Mouse (Mus musculus): ENCODE results near the gene Oasl1.
A peak's percentile ranks its signal among the peaks of the same experiment; 100 is the strongest.
"Not testable (repeated sequence)": the region's sequence is repeated elsewhere in the genome, so short reads cannot be mapped to it uniquely, and the experiment has no call there.

Oasl1 gene

DNA sequence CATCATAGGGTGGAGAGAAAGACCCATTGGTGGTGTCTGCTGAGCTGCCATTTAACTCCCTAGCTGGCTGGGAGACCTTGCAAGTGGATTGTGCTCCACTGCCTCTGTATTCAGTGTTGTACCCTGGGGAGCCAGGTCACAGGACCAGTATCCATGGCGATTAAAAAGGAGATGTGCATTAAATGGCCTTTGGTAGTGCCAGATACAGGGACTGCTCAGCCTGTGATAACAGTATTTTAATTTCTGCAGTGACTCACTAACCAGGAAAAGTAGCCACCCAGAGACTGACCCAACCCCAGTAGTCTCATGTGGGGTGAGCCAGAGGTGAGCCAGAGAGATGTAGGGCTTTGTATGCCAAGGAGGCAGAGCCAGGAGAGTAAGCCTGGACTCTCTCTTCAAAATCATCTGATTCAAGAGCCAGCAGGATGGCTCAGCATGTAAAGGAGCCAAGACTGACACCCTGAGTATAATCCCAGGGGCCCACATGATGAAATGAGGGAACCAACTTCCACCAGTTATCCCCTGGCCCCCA is 3.2 kb downstream of the Oasl1 start:
- DNase-seq (ENCODE audit: low read depth, low spot score) = peak; percentile 39

DNA sequence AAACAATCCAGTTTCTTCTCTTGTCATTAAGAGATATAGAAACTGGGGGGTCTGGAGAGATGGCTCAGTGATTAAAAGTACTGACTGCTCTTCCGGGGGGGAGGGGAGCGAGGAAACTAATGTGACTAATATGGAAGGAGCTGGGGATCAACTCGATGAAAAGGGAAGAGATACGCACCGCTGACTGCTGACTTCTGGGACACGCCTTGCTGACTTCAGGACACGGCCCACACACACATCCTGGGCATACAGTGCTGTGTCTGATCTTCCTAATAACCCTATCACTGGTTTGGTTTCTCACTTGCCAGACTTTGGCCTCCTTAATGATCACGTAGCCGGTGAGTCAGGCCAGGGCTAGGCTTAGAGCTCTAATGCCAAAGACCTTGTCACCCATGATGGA is 3.7 kb downstream of the Oasl1 start:
- peak; percentile 30 for DNase-seq (ENCODE audit: low read depth, low spot score)

DNA sequence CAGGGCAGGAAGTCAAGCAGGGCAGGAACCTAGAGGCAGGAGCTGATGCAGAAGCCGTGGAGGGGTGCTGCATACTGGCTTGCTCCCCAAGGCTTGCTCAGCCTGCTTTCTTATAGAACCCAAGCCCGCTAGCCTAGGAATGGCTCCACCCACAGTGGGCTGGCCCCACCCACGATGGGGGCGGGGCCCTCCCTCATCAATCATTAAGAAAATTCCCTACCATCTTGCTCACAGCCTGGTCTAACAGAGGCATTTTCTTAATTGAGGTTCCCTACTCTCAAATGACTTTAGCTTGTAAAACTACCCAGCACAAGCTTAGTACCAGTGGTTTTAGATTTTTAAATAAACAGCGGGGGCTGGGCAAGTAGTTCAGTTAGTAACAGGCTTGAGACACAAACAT is 8.6 kb downstream of the Oasl1 start:
- no peak for DNase-seq (ENCODE audit: low read depth, low spot score)

DNA sequence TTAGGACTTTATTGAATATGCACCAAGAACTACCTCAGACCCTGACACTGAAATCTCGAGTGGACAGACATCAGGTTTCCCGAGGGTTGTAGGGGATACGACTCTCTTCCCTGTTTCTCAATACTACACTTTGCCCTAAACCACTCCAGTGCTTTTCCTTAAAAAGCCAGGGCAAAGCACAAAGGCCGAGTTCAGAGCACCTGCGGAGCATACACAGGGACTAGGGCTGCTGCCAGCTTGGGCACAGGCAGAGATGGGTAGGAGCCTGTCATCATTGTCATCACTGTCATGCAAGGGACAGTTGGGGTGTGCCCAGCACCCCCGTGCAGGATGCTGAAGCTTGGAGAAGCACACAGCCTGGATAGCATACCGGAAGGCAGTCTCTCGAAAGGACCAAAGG is 10.2 kb downstream of the Oasl1 start:
- DNase-seq (ENCODE audit: low read depth, low spot score) = no peak

DNA sequence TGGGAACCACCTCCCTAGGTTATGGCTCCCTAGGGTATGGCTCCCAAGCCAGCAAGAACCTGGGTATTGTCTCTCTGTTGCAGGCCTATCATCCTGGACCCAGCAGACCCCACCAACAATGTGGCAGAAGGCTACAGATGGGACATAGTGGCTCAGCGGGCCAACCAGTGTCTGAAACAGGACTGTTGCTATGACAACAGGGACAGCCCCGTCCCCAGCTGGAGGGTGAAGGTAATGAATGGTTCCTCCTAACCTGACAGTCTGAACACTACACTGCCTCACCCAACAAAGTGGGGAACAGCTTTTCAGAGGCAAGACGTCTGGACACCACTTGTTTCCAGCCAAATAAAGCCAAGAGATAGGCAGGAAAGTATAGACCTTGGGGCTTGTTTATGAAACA is 12.8 kb downstream of the Oasl1 start:
- DNase-seq (ENCODE audit: low read depth, low spot score) = no peak

DNA sequence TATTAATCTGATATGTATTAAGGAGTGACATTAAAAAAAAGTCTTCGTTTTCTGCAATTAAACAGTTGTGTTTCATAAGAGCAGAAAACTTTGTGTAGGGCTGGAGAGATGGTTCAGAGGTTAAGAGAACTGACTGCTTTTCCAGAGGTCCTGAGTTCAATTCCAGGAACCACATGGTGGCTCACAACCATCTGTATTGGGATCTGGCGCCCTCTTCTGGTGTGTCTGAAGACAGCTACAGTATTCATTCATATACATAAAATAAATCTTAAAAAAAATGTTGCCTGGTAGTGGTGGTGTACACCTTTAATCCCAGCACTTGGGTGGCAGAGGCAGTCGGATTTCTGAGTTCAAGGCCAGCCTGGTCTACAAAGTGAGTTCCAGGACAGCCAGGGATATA is 18.1 kb downstream of the Oasl1 start:
- DNase-seq (ENCODE audit: low read depth, low spot score) = not testable (repeated sequence)

DNA sequence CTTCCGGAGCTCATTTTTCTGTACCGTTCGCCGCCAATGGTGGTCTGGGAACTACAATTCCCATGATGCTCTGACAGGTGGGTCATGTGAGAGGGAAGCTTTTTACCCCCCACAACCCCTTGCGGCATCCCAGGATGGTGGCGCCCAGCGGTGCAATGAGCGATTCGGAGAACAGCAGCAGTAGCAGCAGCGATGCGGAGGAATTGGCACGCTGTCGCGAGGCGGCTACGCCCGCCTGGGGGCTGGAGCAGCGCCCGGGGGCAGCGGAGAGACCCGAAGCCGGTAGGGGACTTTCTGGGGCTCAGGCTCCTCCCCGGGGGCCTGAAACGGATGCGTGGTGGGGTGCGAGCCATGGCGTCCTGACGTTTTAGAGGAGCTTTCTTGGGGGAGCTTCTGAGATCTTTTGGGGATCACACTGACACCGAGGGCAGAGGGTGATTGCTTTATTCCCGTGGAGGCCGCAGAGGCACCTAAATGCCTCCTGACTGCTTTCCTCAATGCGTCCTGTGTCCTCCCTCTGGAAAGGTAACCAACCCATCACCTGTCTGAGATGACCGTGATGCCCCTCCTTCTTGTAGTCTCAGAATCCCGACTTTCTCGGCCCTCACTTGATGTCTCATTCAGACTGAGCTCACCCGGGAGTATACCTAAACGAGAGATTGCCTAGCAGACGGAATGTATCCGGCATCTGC is 19.2 kb downstream of the Oasl1 start, which contains the start of gene 2210016L21Rik:
Gene 2210016L21Rik, plus strand, starts transcription at position 85 of the 692 bp plus-strand sequence.
- peak; percentile 71 for DNase-seq (ENCODE audit: low read depth, low spot score)

DNA sequence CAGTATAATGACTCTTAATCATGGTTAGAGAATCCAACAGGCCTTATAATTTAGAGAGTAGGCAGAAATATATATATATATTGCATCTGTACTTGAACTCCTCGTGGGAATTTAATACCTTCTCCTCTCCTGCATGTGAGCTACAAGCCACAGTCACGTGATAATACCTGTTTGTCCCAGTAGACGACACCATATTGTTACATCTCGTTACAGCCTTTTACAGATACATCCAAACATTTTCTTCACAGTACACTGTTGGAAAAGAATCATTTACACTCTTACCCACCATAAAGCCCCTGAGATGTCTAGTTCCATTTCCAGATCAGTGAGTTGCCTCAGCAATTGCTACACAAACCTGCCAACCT is 19.7 kb downstream of the Oasl1 start:
- no peak for DNase-seq (ENCODE audit: low read depth, low spot score)

DNA sequence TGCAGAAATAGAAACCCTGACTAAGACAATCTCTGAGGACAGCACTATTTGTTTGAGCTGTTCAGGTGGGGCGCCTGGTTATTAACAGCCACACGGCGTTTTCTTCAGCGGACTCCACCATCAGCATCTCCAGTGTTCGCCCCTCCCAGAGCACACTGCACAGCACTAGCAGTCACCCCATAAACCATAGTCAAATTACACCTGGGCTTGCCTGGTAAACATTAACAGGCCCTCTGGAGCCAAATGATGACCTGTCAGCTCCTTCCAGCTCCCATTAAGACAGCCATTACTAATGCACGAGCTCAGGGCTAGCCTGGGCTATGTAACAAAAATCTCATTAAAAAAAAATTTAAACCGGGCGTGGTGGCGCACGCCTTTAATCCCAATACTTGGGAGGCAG is 22.0 kb downstream of the Oasl1 start:
- no peak for DNase-seq (ENCODE audit: low read depth, low spot score)

DNA sequence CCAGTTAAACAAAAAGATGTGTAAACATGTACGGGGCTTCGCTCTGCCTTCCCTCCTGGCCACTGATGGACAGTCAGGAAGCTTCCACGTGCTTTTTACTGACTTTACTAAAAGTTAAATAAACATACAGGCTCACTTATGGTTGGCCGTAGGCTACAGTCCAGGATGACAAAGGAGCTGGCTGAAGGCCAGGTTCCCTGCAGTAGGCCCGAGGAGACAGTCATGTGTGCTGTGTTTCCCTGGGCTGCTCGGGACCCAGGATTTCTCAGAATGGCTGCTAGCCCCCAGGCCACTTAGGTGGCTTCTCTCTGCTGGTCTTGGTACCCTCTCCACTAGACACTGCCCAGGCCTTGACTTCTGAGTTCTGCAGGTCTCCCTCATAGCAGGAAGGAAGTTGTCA is 25.9 kb downstream of the Oasl1 start:
- DNase-seq (ENCODE audit: low read depth, low spot score) = no peak

DNA sequence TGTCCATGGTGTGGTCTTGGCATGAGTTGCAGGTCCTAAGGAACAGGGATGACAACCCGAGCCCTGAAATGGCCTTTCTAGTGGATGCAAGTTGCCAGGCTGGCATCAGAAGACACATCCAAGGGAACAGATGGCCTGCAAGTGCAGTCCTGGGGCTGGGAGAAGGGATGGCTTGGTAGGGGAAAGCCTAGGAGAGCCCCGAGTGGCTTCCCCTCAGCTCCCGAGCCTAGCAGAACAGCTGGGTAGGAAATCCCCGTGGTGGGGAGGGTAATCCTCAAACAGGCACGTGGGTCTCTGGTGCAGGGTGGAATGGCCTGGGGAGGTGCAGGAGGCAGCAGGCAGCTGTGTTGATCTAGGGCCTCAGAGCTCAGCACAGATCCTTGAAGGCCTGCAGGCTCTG is 26.3 kb downstream of the Oasl1 start:
- DNase-seq (ENCODE audit: low read depth, low spot score) = no peak

DNA sequence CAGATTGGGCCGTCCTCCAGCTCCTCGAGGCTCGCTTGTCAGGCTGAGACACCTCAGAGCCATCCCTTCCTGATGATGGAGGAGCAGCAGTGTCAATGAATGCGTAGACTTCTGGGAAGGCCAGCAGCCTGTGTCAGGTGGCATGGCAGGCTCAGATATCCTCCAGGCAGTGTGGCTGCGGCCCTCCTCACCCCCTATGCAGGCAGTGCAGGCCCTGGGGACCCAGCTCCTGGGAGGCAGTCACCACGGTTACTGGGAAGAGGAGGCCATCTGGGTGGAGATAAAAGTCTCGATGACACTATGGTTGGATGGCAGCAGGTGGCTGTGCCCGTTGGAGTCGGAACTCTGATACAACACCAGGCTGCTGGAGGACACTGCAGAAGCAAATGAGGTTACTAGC is 26.8 kb downstream of the Oasl1 start:
- no peak for DNase-seq (ENCODE audit: low read depth, low spot score)

DNA sequence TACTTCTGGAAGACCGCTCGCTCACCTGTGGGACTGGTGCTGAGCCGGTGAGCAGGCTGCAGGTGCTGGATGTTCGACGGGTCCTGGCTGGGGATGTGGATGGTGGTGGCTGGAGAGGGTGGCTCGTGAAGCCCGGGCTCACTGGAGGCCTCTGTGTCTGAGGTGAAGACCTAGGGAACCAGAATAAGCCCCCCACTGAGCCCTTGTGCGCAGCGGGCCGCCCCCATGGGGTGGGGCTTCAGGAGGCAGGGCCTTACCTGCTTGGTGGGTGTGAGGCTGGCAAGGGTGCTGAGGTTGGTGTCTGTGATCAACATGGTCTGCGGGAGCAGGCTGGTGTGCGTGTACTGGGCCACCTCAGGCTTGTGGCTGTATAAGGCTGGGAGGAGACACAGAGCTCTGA is 27.6 kb downstream of the Oasl1 start:
- DNase-seq (ENCODE audit: low read depth, low spot score) = no peak

DNA sequence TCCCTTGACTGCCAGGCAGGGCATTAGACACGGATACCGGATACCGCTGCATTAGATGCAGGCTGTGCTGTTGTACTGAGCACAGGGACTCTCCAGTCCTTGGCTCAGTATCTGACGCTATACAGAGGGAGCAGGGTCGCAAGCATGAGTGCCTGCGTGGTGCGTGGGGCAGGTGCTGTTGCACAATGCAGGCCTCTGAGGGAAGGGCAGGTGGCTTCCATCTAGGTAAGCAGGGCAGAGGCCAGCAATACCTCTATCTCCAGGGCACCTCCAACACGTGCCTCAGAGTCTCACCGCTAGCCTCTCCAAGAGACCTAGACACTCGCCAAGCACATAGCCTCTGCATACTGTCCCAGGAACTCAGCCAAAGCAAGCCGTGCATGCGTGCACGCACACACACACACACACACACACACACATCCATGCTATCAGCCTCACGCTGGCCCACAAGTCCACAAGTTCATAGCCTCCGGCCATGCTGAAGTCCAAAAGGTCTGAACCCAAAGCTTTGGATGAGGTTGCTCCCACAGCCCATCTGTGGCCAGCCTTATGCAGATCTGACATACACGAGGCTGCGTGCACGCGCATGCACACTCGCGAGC is 28.3 kb downstream of the Oasl1 start:
- DNase-seq (ENCODE audit: low read depth, low spot score) = no peak

DNA sequence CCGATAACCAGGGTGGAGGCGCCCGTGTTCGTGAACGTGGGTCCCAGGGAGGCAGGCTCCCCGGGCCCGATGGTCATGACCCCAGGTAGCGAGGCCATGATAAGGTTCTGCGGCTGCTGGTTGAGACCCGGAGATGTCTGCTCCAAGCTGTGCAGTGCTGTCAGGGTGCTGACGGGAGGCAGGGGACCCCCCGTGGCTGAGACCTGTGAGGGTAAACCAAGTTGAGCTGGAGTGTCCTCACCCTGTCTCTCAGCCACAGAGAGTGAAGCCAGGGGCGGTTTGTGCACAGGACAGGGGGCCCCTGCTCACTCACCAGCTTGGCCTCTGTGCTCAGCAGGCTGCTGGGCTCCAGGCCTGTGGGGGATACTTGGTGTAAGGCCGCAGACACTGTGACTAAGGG is 30.3 kb downstream of the Oasl1 start:
- no peak for DNase-seq (ENCODE audit: low read depth, low spot score)

DNA sequence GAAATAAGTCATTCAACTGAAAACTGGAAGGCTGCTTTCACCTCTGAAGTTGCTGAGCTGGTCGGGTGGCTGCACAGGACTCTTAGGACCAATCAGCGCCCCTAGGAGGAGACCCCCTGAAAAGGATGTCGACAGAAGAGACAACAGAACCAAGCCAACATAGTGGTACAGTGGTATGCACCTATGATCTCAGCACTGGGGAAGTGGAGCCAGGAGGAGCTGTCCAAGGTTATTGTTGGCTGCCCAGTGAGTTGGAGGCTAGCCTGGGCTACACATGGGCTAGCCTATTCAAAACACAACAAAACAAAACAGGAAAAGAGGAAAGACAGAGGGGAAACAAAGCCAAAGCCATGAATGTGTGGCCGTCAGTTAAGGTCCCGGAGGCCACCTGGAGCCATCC is 35.0 kb downstream of the Oasl1 start:
- no peak for DNase-seq (ENCODE audit: low read depth, low spot score)

DNA sequence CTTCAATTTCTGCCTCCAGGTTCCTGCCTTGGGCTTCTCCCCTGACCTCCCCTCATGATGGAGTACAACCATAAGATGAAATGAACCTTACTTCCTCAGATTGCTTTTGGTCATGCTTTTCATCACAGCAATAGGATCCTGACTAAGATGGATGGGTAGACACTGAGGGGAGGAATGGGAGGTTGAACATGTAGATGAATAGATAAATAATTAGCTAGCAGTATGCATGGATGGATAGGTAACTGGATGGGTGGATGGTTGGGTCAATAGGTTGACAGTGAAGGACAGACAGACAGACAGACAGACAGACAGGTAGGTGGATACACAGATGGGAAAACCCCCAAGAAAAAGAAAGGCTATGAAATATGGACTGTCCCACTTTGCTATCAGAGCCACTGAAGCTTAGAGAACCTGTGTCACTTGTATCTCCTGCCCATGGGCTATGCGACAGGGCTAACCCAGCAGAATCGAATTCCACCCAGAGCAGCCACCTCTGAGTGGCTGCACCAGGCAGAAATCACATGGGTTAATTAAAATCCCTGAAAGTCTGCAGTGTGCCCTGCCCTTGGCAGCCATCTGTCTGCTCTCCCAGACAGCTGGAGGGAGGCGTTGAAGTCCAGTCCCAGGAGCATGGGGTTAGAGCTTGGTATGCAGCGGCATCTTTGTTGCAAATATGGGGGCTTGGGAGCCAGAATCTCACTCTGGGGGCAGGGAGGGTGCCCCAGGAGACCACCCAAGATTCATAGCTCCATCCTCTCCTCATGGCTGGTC is 38.7 kb downstream of the Oasl1 start:
- DNase-seq (ENCODE audit: low read depth, low spot score) = no peak

DNA sequence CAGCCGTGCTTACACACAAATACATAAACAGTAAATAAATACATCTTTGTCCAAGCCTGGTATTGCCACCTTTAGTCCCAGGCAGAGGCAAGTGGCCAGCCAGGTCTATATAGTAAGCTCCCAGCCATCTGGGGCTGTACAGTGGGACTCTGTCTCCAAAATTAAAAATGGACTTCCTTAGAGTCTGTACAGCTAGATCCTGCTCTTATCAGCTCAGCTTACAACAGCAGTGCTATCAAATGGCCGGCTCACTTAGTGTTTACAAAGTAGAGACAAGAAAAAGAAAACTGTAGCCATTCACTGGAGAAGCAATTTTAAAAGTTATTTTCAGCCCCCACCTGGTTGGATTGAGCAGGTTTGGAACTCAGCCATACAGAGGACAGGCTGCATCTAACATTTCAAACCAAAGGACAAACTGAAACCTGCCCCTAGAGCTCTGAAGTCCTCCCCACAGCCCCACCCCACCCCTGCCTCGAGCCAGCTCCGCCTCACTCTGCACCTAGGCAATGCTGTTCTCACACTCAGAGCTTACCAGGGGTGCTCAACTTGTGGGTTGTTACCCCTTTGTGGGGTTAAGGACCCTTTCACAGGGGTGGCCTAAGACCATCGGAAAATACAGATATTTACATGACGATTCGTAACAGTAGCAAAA is 41.4 kb downstream of the Oasl1 start:
- DNase-seq (ENCODE audit: low read depth, low spot score) = peak; percentile 51

DNA sequence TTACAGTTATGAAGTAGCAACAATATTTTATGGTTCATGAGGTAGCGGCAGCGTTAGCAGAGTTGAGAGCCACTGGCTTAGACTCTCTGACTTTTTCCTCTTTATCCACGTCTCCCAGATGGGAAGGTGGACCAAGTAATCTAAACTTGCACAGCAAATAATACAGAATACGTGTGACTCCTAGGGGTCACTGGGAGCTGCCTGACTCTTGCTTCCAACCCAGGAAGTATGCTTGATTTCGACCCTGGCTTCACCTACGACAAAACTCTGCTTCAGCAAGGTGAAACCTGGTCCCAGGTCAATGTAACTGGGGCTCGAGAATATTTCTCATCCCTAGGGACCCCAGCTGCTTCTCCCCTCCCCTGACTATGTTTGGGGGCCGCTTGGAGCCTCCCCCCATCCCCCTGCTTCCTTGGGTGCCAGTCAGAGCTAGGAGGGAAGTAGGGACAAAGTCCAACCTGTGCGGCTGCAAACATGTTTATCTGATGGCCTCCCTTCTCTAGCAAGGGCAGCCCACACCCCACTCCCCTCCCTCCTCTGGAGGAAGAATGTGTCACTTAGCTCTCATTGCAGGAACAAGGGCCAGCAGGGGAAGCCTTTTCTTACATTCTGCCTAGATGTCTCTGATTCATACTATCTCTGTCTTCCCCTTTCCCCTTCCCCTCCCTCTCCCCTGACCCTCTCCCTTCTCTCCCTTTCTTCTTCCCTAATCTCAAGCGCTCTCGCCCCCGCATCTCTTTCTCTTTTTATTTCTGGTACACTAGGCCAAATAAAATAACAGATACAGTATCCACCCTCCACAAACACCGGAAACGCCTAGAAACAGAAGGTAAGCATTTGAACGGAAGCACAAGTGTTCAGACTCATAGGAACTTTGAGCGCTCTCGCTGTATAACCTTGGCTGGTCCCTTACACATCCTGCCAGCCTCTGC is 42.2 kb downstream of the Oasl1 start:
- no peak for DNase-seq (ENCODE audit: low read depth, low spot score)

DNA sequence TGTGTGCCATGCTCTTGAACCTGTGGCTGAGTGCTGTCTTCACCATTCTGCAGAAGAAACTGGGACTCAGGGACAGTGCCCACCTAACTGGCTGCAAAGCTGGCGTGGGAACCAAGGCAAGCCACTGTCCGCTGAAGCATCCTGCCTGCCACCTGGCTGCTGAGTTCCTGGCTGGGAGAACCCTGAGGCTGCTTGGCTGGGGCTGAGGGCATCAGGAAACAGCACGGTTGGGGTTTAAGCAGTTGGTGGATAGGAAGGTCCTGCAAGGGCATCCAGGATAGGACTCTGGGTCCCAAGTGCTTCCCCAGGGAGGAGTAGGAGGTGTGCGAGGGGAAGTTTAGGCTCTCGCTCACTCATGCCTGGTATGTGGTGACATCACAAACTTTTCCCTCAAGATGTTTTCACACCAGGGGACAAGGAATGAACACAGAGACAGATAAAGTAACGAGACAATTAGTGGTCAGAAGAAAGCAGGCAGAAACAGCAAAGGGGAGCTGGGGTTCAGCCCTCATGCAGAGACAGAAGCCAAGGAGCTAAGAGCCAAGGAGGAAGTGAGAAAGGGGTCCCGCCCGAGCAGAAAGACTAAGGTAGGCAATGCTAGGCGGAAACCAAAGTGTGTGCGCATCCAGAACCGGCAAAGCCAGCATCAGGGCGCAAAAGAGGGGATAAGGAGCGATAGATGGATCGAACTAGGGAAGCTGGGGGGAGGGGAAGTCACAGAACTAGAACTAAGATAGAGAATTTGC is 44.7 kb downstream of the Oasl1 start:
- DNase-seq (ENCODE audit: low read depth, low spot score) = no peak

All from skeletal muscle tissue, adult 2 months (tissue).